Mouse (Mus musculus) megakaryocyte, embryonic 14.5 days (primary cell): Measurements from ENCODE around the gene Arhgdib.

Experiments used
- FLI1 ChIP-seq: IDR thresholded peaks from 2 replicates; pipeline ENCODE4 v1.6.1; 2012; ENCODE audit warnings: low read length, inconsistent platforms, mixed read lengths
- GATA1 ChIP-seq: IDR thresholded peaks from 3 replicates; pipeline ENCODE4 v1.6.1; 2012; ENCODE audit warnings: mixed read lengths, low read length, inconsistent platforms, borderline replicate concordance

DNA sequence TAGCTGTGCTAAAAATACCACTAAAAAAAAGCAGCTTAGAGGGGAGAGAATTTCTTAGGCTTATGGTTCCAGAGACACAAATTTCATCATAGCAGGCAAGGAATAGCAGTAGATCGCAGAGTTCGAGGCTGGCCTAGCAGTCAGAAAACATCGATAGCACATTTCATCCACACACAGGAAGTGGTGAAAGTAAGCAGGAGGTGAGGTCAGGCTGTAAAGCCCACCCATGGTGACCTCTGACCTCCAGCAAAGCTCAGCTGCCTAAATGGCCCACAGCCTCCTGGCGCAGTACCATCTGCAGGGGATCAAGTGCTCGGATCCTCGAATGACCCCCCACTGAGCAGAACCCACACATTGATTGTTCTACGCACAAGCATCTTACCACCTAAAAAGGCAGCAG is 41.5 kb upstream of the Arhgdib start:
- no peak for TF ChIP-seq GATA1
- TF ChIP-seq FLI1: no peak
